Mouse (Mus musculus): Measurements from ENCODE around the gene Tulp2.

GRCm38 (mm10) chr7:45477003-45477402 is 4.7 kb upstream of the Tulp2 start:
- TF ChIP-seq CTCF (IDR thresholded peaks at IDR 0.05; ENCODE audit: low read depth, low read length) (no peak), POLR2A (IDR thresholded peaks at IDR 0.05; ENCODE audit: borderline replicate concordance, low read depth, low read length) (no peak)

Measured in bone marrow macrophage, adult 2 months (primary cell).